Mouse (Mus musculus): ENCODE data around the gene Dcun1d4.

- TF ChIP-seq CTCF (IDR thresholded peaks at IDR 0.05; ENCODE audit: control insufficient read depth, insufficient read depth, low read length) (no peak), POLR2A (IDR thresholded peaks at IDR 0.05; ENCODE audit: borderline replicate concordance, control insufficient read depth, low read depth, low read length) (no peak)
Observed at GRCm38 (mm10) chr5:73532879-73533278, 52.1 kb downstream of the Dcun1d4 start.

Data from bone marrow, adult 2 months (tissue).